Mouse (Mus musculus) lung, postnatal 0 days (tissue): ENCODE measurements around the gene Gm11559. TPM values are rescaled to one million over a fixed set of nuclear protein-coding genes. Genes with fewer than 3 reads are reported as not detected.
"Not testable (repeated sequence)": the region's sequence is repeated elsewhere in the genome, so short reads cannot be mapped to it uniquely, and the experiment has no call there.

ENCODE experiments used
- ATAC-seq: fragments of 200-750 bp; cut with Nextera tagmentation; 2 replicates; pipeline ENCODE4 v1.8.0; 2017; ENCODE audit warnings: moderate library complexity
- DNase-seq: peaks from one replicate; pipeline ENCODE4 v3.0.0-alpha.2; 2016; ENCODE audit warnings: low spot score
- H3K27ac ChIP-seq: fragments of 300-500 bp; sonication (generic); 2 replicates; pipeline ENCODE4 v1.5.1; 2014; ENCODE audit warnings: antibody characterized with exemption, mild to moderate bottlenecking, low read length, mixed read lengths
- H3K27me3 ChIP-seq: fragments of 300-500 bp; sonication (generic); replicated peaks from 2 replicates; pipeline ENCODE4 v1.6.1; 2014; ENCODE audit warnings: low read length, mixed read lengths; ENCODE audit not compliant: insufficient read depth
- H3K36me3 ChIP-seq: fragments of 300-500 bp; sonication (generic); 2 replicates; pipeline ENCODE4 v1.6.1; 2014; ENCODE audit warnings: low read length, mixed read lengths; ENCODE audit not compliant: insufficient read depth
- H3K4me1 ChIP-seq: fragments of 300-500 bp; sonication (generic); 2 replicates; pipeline ENCODE4 v1.6.1; 2014; ENCODE audit warnings: antibody characterized with exemption, low read depth, low read length, mixed read lengths; ENCODE audit not compliant: insufficient read depth
- H3K4me2 ChIP-seq: fragments of 300-500 bp; sonication (generic); replicated peaks from 2 replicates; pipeline ENCODE4 v1.6.1; 2014; ENCODE audit warnings: low read depth, mild to moderate bottlenecking, low read length, moderate library complexity, mixed read lengths
- H3K4me3 ChIP-seq: fragments of 300-500 bp; sonication (generic); 2 replicates; pipeline ENCODE4 v1.5.1; 2014; ENCODE audit warnings: low read depth, low read length
- H3K9ac ChIP-seq: fragments of 300-500 bp; sonication (generic); replicated peaks from 2 replicates; pipeline ENCODE4 v1.6.1; 2014; ENCODE audit warnings: low read depth, mild to moderate bottlenecking
- H3K9me3 ChIP-seq: fragments of 300-500 bp; sonication (generic); 2 replicates; pipeline ENCODE4 v1.6.1; 2016; ENCODE audit warnings: low read length, mixed read lengths
- CTCF ChIP-seq: IDR thresholded peaks from 2 replicates; pipeline ENCODE4 v1.5.1; 2016; ENCODE audit warnings: antibody characterized with exemption, mild to moderate bottlenecking
- EP300 ChIP-seq: IDR thresholded peaks from 2 replicates; pipeline ENCODE4 v1.6.1; 2016; ENCODE audit warnings: antibody characterized with exemption, mild to moderate bottlenecking, control low read depth
- WGBS: fragments of 180-500 bp; shearing (Covaris S2); extraction: QIAGEN DNeasy Blood & Tissue Kit; methylation state at CpG from one replicate; pipeline ENCODE4 v1.1.7; 2014; 5-methylcytosine and 5-hydroxymethylcytosine counted together
- polyA plus RNA-seq: library from polyadenylated mRNA; unstranded; fragments of >200 nt; fragmentation: Nextera tagmentation; extraction: Ambion mirVana; gene quantifications from 2 replicates; pipeline ENCODE4 v1.2.1, GENCODE M21; 2015

Gm11559 gene
- polyA plus RNA-seq, 1 experiment from 2014 or later = not detected

DNA sequence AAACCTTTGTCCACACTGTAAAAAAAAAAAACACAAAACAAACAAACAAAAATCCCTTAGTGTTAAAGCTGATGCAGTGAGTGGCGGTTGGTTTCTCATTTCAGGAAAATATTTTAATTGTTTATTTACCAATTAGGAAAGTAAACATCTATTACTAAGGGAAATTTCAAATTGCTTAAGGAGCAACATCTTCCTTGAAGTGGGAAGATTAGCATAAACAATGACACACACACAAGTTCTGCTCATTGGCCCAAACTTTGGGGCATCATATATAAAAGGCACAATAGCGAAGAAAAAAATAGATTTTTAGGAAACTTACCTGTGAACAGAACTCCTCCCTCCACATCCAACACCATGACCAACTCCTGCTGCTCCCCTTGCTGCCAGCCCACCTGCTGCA lies 6.7 kb upstream of the Gm11559 start, which contains the start of gene Gm11568:
Gene Gm11568 (plus strand): TSS at position 301 of the 400 bp plus-strand sequence.
- Histone ChIP-seq H3K4me1 (no peaks in the 10 kb centered on the region), H3K4me2 (no peak within 1 kb of the TSS), H3K9ac (no peak within 1 kb of the TSS), H3K36me3 (no peaks in the 10 kb centered on the region), H3K27me3 (no peaks in the 10 kb centered on the region), H3K9me3 (no peaks in the 10 kb centered on the region), H3K4me3 (no peak within 1 kb of the TSS), H3K27ac (no peak within 1 kb of the TSS)
- no peak for ATAC-seq
- 73% methylated on average over 2 of the region's 2 CpGs for WGBS
- no peak for TF ChIP-seq CTCF
- TF ChIP-seq EP300 = no peak
- no peak for DNase-seq

DNA sequence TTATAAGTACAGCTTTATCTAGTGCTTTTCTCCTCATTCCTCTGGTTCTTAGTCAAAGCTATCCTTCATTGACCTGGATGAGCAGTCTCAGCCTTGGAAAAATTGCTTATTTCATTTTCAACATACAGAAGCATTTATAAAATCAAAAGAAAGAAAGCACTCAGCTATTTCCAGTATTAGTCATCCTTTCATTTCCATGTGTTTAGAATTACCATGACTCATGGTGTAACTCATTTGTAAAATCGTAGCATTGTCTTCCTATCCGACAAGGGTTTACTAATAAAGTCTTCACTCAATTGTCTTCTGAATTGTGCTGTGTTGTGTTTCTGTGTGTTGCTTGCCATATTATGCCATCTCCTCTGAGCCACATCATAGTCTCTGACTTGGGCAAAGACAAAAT lies 5.5 kb upstream of the Gm11559 start:
- no peak overlapping the region for H3K4me2 ChIP-seq
- H3K4me3 ChIP-seq = no peak overlapping the region
- ATAC-seq (no peak), DNase-seq (no peak)
- H3K27me3 ChIP-seq = no peaks in the 10 kb centered on the region
- TF ChIP-seq EP300 (no peak), CTCF (no peak)
- H3K27ac ChIP-seq = no peak overlapping the region
- H3K9ac ChIP-seq = no peak overlapping the region
- H3K9me3 ChIP-seq = no peaks in the 10 kb centered on the region
- no peaks in the 10 kb centered on the region for H3K4me1 ChIP-seq
- 58% methylated on average over 2 of the region's 2 CpGs for WGBS
- no peaks in the 10 kb centered on the region for H3K36me3 ChIP-seq

DNA sequence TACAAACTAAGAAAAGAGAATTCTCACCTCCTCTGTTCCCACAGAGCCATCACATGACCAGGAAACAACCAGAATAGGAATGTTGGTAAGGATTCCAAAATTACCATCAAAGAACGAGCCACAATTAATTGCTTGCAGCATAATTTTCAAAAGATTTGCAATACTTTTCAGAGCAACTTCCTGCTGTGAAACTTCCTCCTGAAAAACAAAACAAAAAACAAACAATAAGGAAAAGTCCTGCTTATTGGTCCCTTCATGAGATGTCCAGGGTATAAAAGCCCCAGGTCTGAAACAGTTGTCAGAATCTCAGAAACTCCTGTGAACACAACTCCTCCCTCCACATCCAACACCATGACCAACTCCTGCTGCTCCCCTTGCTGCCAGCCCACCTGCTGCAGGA lies 8.8 kb downstream of the Gm11559 start, which contains the start of gene Krtap9-1:
Gene Krtap9-1 (plus strand): TSS at position 301 of the 400 bp plus-strand sequence.
- H3K27me3 ChIP-seq, H3K9me3 ChIP-seq, ATAC-seq, H3K4me3 ChIP-seq, H3K36me3 ChIP-seq, DNase-seq, H3K4me1 ChIP-seq, H3K4me2 ChIP-seq, H3K9ac ChIP-seq, H3K27ac ChIP-seq: not testable (repeated sequence)
- WGBS = 45% methylated on average over 1 of the region's 1 CpGs

DNA sequence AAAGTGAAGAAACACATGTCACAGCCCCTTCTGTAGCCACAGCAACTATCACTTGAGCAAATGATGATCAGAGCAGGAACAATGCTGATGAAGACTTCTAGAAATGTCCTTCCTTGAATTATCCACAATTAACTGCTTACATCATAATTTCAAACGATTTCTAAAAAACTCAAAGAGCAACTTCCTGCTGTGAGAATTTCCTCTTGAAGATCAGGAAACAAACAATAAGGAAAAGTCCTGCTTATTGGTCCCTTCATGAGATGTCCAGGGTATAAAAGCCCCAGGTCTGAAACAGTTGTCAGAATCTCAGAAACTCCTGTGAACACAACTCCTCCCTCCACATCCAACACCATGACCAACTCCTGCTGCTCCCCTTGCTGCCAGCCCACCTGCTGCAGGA lies 14.6 kb downstream of the Gm11559 start, which contains the start of gene Gm11567:
Gene Gm11567 (plus strand): TSS at position 301 of the 400 bp plus-strand sequence.
- not testable (repeated sequence) for H3K4me2 ChIP-seq, H3K9ac ChIP-seq, H3K4me1 ChIP-seq, H3K4me3 ChIP-seq, ATAC-seq, H3K9me3 ChIP-seq, DNase-seq, H3K27me3 ChIP-seq, H3K36me3 ChIP-seq, H3K27ac ChIP-seq
- WGBS = 29% methylated on average over 1 of the region's 1 CpGs

DNA sequence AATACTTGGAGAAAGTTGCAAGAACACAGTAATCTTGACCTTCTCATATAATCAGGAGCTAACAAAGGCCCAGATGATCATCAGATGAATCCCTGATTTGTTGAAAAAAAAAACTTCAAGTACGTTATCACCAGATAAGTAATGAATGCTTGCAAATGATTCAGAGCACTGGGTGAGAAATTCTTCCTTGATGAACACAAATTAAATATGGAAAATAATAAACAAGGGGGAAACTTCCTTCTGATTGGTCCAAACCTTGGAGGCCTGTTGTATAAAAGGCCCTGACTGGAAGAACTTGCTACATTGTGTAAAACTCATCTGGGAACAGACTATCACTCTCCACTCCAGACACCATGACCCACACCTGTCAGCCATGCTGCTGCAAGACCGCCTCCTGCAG lies 43.3 kb downstream of the Gm11559 start, which contains the start of gene Krtap31-1:
Gene Krtap31-1 (plus strand): TSS at position 301 of the 400 bp plus-strand sequence.
- Histone ChIP-seq H3K4me3 (no peak within 1 kb of the TSS), H3K27ac (no peak within 1 kb of the TSS), H3K36me3 (no peaks in the 10 kb centered on the region), H3K9ac (no peak within 1 kb of the TSS), H3K9me3 (no peaks in the 10 kb centered on the region), H3K4me2 (no peak within 1 kb of the TSS), H3K4me1 (no peaks in the 10 kb centered on the region), H3K27me3 (no peaks in the 10 kb centered on the region)
- DNase-seq = no peak
- ATAC-seq = no peak
- WGBS = 78% methylated on average over 2 of the region's 2 CpGs
- TF ChIP-seq CTCF (no peak), EP300 (no peak)

DNA sequence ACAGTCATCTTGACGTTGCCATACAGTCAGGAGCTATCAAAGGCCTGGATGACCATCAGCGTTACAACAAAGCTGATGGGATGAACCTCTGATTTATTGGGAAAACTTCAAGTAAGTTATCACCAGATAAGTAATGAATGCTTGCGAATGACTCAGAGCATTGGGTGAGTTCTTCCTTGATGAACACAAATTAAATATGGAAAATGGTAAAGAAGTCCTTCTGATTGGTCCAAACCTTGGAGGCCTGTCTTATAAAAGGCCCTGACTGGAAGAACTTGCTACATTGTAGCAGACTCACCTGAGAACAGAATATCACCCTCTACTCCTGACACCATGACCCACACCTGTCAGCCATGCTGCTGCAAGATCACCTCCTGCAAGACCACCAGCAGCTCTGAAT lies 50.2 kb downstream of the Gm11559 start, which contains the start of gene Gm11565:
Gene Gm11565 (plus strand): TSS at position 301 of the 400 bp plus-strand sequence.
- TF ChIP-seq CTCF = no peak
- TF ChIP-seq EP300 = no peak
- Histone ChIP-seq H3K9me3 (no peaks in the 10 kb centered on the region), H3K4me1 (no peaks in the 10 kb centered on the region), H3K27ac (no peak within 1 kb of the TSS), H3K9ac (no peak within 1 kb of the TSS), H3K27me3 (no peaks in the 10 kb centered on the region), H3K4me2 (no peak within 1 kb of the TSS), H3K4me3 (no peak within 1 kb of the TSS), H3K36me3 (no peaks in the 10 kb centered on the region)
- ATAC-seq = no peak
- DNase-seq = no peak
- 88% methylated on average over 3 of the region's 3 CpGs for WGBS

Other genes with a start within 250 kb of the Gm11559 start
- not detected in 2 replicates for gene Krtap2-4, start 249.6 kb upstream of the Gm11559 start, polyA plus RNA-seq
- gene Gm11562, start 244.0 kb upstream of the Gm11559 start, polyA plus RNA-seq = not detected in 2 replicates
- not detected in 2 replicates for gene Krtap4-1, start 236.2 kb upstream of the Gm11559 start, polyA plus RNA-seq
- not detected in 2 replicates for gene Krtap4-2, start 229.4 kb upstream of the Gm11559 start, polyA plus RNA-seq
- gene Krtap4-7, start 220.4 kb upstream of the Gm11559 start, polyA plus RNA-seq = not detected in 2 replicates
- gene Gm11555, start 214.2 kb upstream of the Gm11559 start, polyA plus RNA-seq = not detected in 2 replicates
- gene Gm11563, start 205.5 kb upstream of the Gm11559 start, polyA plus RNA-seq = not detected in 2 replicates
- gene Krtap4-6, start 198.5 kb upstream of the Gm11559 start, polyA plus RNA-seq = not detected in 2 replicates
- not detected in 2 replicates for gene Gm14190, start 173.7 kb upstream of the Gm11559 start, polyA plus RNA-seq
- gene Gm14180, start 130.2 kb upstream of the Gm11559 start, polyA plus RNA-seq = not detected in 2 replicates
- not detected in 2 replicates for gene Gm11595, start 91.6 kb upstream of the Gm11559 start, polyA plus RNA-seq
- gene Krtap4-8, start 83.8 kb upstream of the Gm11559 start, polyA plus RNA-seq = not detected in 2 replicates
- gene Krtap4-9, start 79.3 kb upstream of the Gm11559 start, polyA plus RNA-seq = not detected in 2 replicates
- not detected in 2 replicates for gene Gm11596, start 71.0 kb upstream of the Gm11559 start, polyA plus RNA-seq
- not detected in 2 replicates for gene Gm11569, start 65.5 kb upstream of the Gm11559 start, polyA plus RNA-seq
- gene Gm11554, start 60.0 kb upstream of the Gm11559 start, polyA plus RNA-seq = not detected in 2 replicates
- gene Krtap4-13, start 54.6 kb upstream of the Gm11559 start, polyA plus RNA-seq = not detected in 2 replicates
- gene Gm11564, start 48.8 kb upstream of the Gm11559 start, polyA plus RNA-seq = not detected in 2 replicates
- not detected in 2 replicates for gene 2300003K06Rik, start 26.4 kb upstream of the Gm11559 start, polyA plus RNA-seq
- not detected in 2 replicates for gene Krtap4-16, start 12.9 kb upstream of the Gm11559 start, polyA plus RNA-seq
- not detected in 2 replicates for gene Gm11568, start 6.6 kb upstream of the Gm11559 start, polyA plus RNA-seq
- gene Krtap9-1, start 8.9 kb downstream of the Gm11559 start, polyA plus RNA-seq = not detected in 2 replicates
- not detected in 2 replicates for gene Gm11567, start 14.7 kb downstream of the Gm11559 start, polyA plus RNA-seq
- gene Krtap31-1, start 43.4 kb downstream of the Gm11559 start, polyA plus RNA-seq = not detected in 2 replicates
- gene Gm11565, start 50.3 kb downstream of the Gm11559 start, polyA plus RNA-seq = not detected in 2 replicates
- not detected in 2 replicates for gene Krtap31-2, start 71.8 kb downstream of the Gm11559 start, polyA plus RNA-seq
- gene Krtap9-5, start 84.0 kb downstream of the Gm11559 start, polyA plus RNA-seq = not detected in 2 replicates
- gene Krtap29-1, start 114.6 kb downstream of the Gm11559 start, polyA plus RNA-seq = not detected in 2 replicates
- gene Krtap16-1, start 122.1 kb downstream of the Gm11559 start, polyA plus RNA-seq = not detected in 2 replicates
- gene Krtap17-1, start 129.5 kb downstream of the Gm11559 start, polyA plus RNA-seq = 8.4 and 11.5 TPM in 2 replicates
- gene Krt33a, start 151.7 kb downstream of the Gm11559 start, polyA plus RNA-seq = 0.17 and 0.23 TPM in 2 replicates
- gene Krt33b, start 165.4 kb downstream of the Gm11559 start, polyA plus RNA-seq = 0.16 TPM in 1 of 2 replicates, not detected in the other
- 0.11 and 0.18 TPM in 2 replicates for gene Krt34, start 177.1 kb downstream of the Gm11559 start, polyA plus RNA-seq
- gene Krt31, start 186.1 kb downstream of the Gm11559 start, polyA plus RNA-seq = not detected in 2 replicates
- not detected in 2 replicates for gene Krt32, start 223.8 kb downstream of the Gm11559 start, polyA plus RNA-seq
- gene Krt35, start 231.8 kb downstream of the Gm11559 start, polyA plus RNA-seq = not detected in 2 replicates
- gene Krt36, start 241.2 kb downstream of the Gm11559 start, polyA plus RNA-seq = 0.11 TPM in 1 of 2 replicates, not detected in the other